Mouse (Mus musculus) stomach, embryonic 14.5 days (tissue): Measurements from ENCODE around the gene Laptm5. TPM values are rescaled to one million over a fixed set of nuclear protein-coding genes. Genes with fewer than 3 reads are reported as not detected.

Experiments used
- ATAC-seq: fragments of 200-750 bp; cut with Nextera tagmentation; 2 replicates; pipeline ENCODE4 v1.8.0; 2017; ENCODE audit warnings: low read depth, moderate TSS enrichment; ENCODE audit not compliant: insufficient number of reproducible peaks, insufficient read depth, low FRiP score
- H3K27ac ChIP-seq: fragments of 300-500 bp; sonication (generic); 2 replicates; pipeline ENCODE4 v1.5.1; 2014; ENCODE audit warnings: mild to moderate bottlenecking, low read length, moderate library complexity, mixed read lengths
- H3K27me3 ChIP-seq: fragments of 300-500 bp; sonication (generic); 2 replicates; pipeline ENCODE4 v1.6.1; 2014; ENCODE audit warnings: low read length, control low read depth, mixed read lengths; ENCODE audit not compliant: control insufficient read depth, insufficient read depth
- H3K36me3 ChIP-seq: fragments of 300-500 bp; sonication (generic); 2 replicates; pipeline ENCODE4 v1.6.1; 2014; ENCODE audit warnings: mild to moderate bottlenecking, control low read depth, low read length, moderate library complexity, mixed read lengths; ENCODE audit not compliant: control insufficient read depth, insufficient read depth
- H3K4me1 ChIP-seq: fragments of 300-500 bp; sonication (generic); 2 replicates; pipeline ENCODE4 v1.6.1; 2014; ENCODE audit warnings: low read length, control low read depth, mixed read lengths; ENCODE audit not compliant: control insufficient read depth, insufficient read depth
- H3K4me2 ChIP-seq: fragments of 300-500 bp; sonication (generic); replicated peaks from 2 replicates; pipeline ENCODE4 v1.6.1; 2014; ENCODE audit warnings: low read depth, low read length, control low read depth
- H3K4me3 ChIP-seq: fragments of 300-500 bp; sonication (generic); 2 replicates; pipeline ENCODE4 v1.5.1; 2014; ENCODE audit warnings: low read depth, low read length, control low read depth
- H3K9ac ChIP-seq: fragments of 300-500 bp; sonication (generic); replicated peaks from 2 replicates; pipeline ENCODE4 v1.6.1; 2014; ENCODE audit warnings: low read depth, mild to moderate bottlenecking, control low read depth, low read length, moderate library complexity, mixed read lengths
- H3K9me3 ChIP-seq: fragments of 300-500 bp; sonication (generic); 2 replicates; pipeline ENCODE4 v1.6.1; 2016; ENCODE audit warnings: low read depth, low read length, control low read depth; ENCODE audit not compliant: control insufficient read depth
- WGBS: fragments of 180-500 bp; shearing (Covaris S2); extraction: QIAGEN DNeasy Blood & Tissue Kit; methylation state at CpG from one replicate; pipeline ENCODE4 v1.1.7; 2014; 5-methylcytosine and 5-hydroxymethylcytosine counted together
- polyA plus RNA-seq: library from polyadenylated mRNA; unstranded; fragments of >200 nt; fragmentation: Nextera tagmentation; extraction: Ambion mirVana; gene quantifications from 2 replicates; pipeline ENCODE4 v1.2.1, GENCODE M21; 2014

The Laptm5 gene
- polyA plus RNA-seq, 1 experiment from 2014 or later: 49.4 TPM

- no peak overlapping the region for H3K9ac ChIP-seq
- ATAC-seq: no peak
- 72% methylated on average over 7 of the region's 7 CpGs for WGBS
- no peak overlapping the region for H3K4me3 ChIP-seq
- no peaks in the 10 kb centered on the region for H3K9me3 ChIP-seq
- H3K4me2 ChIP-seq: no peak overlapping the region
- no peaks in the 10 kb centered on the region for H3K27me3 ChIP-seq
- H3K27ac ChIP-seq: no peak overlapping the region
- H3K36me3 ChIP-seq: no peaks in the 10 kb centered on the region
- 0 out of 2 replicates have a peak, but pooled peaks cover 4% of the 10 kb centered on the region for H3K4me1 ChIP-seq
Observed at GRCm38 (mm10) chr4:130944779-130945178, 31.9 kb downstream of the Laptm5 start.

DNA sequence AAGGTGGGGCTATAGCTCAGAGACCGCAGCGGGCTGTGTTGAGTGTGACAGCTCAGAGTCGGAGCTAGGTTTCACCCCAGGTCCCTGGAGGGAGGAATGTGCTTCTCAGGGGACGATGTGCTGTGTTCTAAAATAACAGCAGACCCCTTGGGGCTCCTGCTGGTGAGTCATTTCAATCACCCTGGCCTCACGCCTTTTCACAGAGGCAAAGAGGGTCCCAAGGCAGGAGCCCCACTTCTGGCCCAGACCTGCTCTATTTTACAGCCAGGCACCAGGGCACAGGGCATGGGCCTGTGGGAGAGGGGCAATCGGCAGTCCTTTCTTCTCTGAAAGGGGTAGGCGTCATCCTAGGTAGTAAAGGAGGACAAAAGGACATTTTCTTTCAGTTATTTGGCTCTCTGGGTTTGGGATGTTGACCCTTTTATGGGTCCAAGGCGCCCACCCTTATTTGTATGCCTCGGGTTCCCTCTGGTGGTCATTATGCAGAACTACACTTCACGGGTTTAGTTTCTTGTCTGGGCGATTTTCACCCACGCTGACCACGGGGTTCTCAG, 34.2 kb downstream of the Laptm5 start:
- Histone ChIP-seq H3K4me1 (0 out of 2 replicates have a peak, but pooled peaks cover 4% of the 10 kb centered on the region), H3K27me3 (no peaks in the 10 kb centered on the region), H3K36me3 (no peaks in the 10 kb centered on the region), H3K9ac (no peak overlapping the region), H3K27ac (no peak overlapping the region), H3K4me2 (no peak overlapping the region), H3K4me3 (no peak overlapping the region), H3K9me3 (no peaks in the 10 kb centered on the region)
- ATAC-seq: no peak
- WGBS: 26% methylated on average over 13 of the region's 13 CpGs

- 79% methylated on average over 35 of the region's 35 CpGs for WGBS
- Histone ChIP-seq H3K4me3 (no peak overlapping the region), H3K27me3 (no peaks in the 10 kb centered on the region), H3K36me3 (no peaks in the 10 kb centered on the region), H3K27ac (no peak overlapping the region), H3K9ac (no peak overlapping the region), H3K9me3 (no peaks in the 10 kb centered on the region), H3K4me1 (no peaks in the 10 kb centered on the region), H3K4me2 (no peak overlapping the region)
- ATAC-seq: peak; percentile 18; the same call in 1 of the 2 replicates
Observed at GRCm38 (mm10) chr4:130949821-130950384, 37.0 kb downstream of the Laptm5 start.

- no peak for ATAC-seq
- Histone ChIP-seq H3K4me2 (no peak overlapping the region), H3K27ac (no peak overlapping the region), H3K4me1 (no peaks in the 10 kb centered on the region), H3K4me3 (no peak overlapping the region), H3K27me3 (no peaks in the 10 kb centered on the region), H3K36me3 (no peaks in the 10 kb centered on the region), H3K9ac (no peak overlapping the region), H3K9me3 (no peaks in the 10 kb centered on the region)
- WGBS: 29% methylated on average over 17 of the region's 17 CpGs
Observed at GRCm38 (mm10) chr4:130952531-130952930, 39.6 kb downstream of the Laptm5 start.

DNA sequence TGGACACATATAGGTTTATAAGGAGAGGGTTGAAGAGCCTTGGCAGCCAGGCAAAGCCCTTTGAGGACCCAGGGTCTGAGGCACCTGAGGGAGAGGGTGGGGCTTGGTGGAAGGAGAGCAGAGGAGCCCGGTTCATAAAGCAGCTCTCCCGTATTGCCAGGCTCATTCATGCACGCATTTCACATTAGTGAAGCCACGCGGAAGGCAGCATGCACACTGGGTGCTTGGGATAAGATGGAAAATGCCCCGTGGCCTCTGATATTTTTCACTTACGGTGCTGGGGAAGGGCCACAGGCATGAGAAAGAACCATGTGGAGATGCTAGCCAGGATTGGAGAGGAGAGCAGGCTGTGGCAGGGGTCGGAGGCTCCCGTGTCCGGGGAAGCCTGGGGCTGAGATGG, 44.2 kb downstream of the Laptm5 start:
- Histone ChIP-seq H3K9me3 (no peaks in the 10 kb centered on the region), H3K27ac (no peak overlapping the region), H3K9ac (no peak overlapping the region), H3K4me3 (no peak overlapping the region), H3K36me3 (no peaks in the 10 kb centered on the region), H3K4me1 (no peaks in the 10 kb centered on the region), H3K27me3 (no peaks in the 10 kb centered on the region), H3K4me2 (no peak overlapping the region)
- ATAC-seq: no peak
- WGBS: 75% methylated on average over 10 of the region's 10 CpGs

GRCm38 (mm10) chr4:130958812-130959211, 45.9 kb downstream of the Laptm5 start:
- no peak overlapping the region for H3K9ac ChIP-seq
- H3K4me1 ChIP-seq: no peaks in the 10 kb centered on the region
- no peak overlapping the region for H3K27ac ChIP-seq
- 62% methylated on average over 5 of the region's 5 CpGs for WGBS
- H3K4me3 ChIP-seq: no peak overlapping the region
- H3K9me3 ChIP-seq: no peaks in the 10 kb centered on the region
- no peaks in the 10 kb centered on the region for H3K36me3 ChIP-seq
- H3K27me3 ChIP-seq: no peaks in the 10 kb centered on the region
- no peak for ATAC-seq
- no peak overlapping the region for H3K4me2 ChIP-seq

DNA sequence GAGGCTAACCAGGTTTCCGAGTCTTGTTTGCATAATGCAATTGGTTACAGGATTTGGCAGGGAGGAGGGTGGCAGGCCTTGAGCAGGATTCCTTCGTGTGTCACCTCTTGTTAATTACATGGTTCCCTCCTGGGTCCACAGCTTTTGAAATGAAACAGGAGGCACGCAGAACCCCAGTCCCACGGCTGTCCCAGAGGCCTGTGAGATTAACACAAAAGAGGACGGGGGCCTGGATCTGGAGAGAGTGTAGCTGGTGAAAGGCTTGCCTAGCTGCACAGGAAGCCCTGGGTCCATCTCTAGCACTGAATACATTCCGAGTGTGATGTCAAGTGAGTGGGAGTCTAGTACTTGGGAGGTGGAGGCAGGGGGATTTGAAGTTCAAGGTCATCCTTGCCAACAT, 46.8 kb downstream of the Laptm5 start:
- H3K36me3 ChIP-seq: no peaks in the 10 kb centered on the region
- no peaks in the 10 kb centered on the region for H3K27me3 ChIP-seq
- no peaks in the 10 kb centered on the region for H3K9me3 ChIP-seq
- 55% methylated on average over 6 of the region's 6 CpGs for WGBS
- H3K9ac ChIP-seq: no peak overlapping the region
- no peak overlapping the region for H3K4me2 ChIP-seq
- H3K4me1 ChIP-seq: no peaks in the 10 kb centered on the region
- H3K27ac ChIP-seq: no peak overlapping the region
- H3K4me3 ChIP-seq: no peak overlapping the region
- no peak for ATAC-seq

DNA sequence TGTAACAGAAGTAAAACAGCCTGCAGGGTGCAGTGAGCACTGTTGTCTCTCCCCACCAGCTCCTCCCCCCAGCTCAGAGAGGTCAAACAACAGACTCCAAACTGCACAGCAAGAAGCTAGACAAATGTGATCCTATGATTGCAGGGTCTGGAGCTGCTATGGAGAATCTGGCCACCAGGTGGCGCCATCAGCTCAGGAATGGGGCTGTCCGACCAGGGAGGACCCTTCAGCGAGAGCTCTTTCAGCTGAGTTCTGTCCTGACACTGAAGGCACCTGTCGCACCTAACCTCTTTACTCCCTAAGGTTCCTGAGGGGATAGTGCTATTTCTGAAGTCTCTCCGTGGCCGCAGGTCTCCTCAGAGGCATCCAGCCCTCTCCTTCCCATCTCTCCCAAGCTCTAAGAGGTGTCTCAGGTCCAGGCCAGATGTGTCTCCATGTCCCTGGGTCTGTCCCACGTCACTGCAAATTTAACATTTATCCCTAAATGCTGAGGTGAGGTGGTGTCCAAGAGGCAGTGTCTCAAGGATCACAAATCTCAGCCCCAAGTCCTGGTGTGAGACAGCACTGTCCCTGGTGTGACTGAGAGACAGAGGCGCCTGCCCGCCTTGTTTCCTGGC, 47.3 kb downstream of the Laptm5 start:
- ATAC-seq: peak; percentile 37; the same call in 1 of the 2 replicates
- no peaks in the 10 kb centered on the region for H3K4me1 ChIP-seq
- 25% methylated on average over 9 of the region's 9 CpGs for WGBS

More for the DNA sequence above, 47.3 kb downstream of the Laptm5 start:
- H3K9ac ChIP-seq: no peak overlapping the region
- no peaks in the 10 kb centered on the region for H3K36me3 ChIP-seq
- H3K27me3 ChIP-seq: no peaks in the 10 kb centered on the region
- H3K4me2 ChIP-seq: no peak overlapping the region
- no peak overlapping the region for H3K27ac ChIP-seq
- H3K9me3 ChIP-seq: no peaks in the 10 kb centered on the region
- H3K4me3 ChIP-seq: no peak overlapping the region
